Mouse (Mus musculus): Measurements from ENCODE around the gene Cog8. TPM values are rescaled to one million over a fixed set of nuclear protein-coding genes. Genes with fewer than 3 reads are reported as not detected.

Gene Cog8
- total and polyA plus RNA-seq, 3 experiments, result 27.0 to 27.2 TPM; not detected in 1

DNA sequence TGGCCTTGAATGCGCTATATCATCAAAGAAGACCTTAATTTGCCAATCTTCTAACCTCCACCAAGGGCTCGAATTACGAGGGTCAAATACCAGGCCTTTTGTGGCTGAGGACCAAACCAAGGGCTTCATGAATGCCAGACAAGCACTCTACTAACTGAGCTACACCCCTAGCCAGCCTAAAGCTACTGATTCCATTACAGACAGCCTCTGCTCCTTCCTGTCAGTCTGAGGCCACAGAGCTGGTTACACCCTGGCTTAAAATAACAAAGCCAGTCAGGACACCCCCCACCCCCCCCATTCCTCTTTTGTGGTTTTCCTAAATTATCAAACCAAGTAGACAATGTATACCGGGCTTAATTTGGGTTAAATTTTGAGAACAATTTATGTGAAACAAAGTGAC lies 17.2 kb upstream of the Cog8 start:
- no peak for DNase-seq (ENCODE audit: low read depth, low spot score)
- Histone ChIP-seq H3K9ac (ENCODE audit: control insufficient read depth, low read depth, low read length, poor library complexity, severe bottlenecking) (no peak overlapping the region), H3K36me3 (ENCODE audit: control insufficient read depth in 1 of 2, insufficient read depth in 2 of 2, low read length in 2 of 2) (peaks cover 0 to 11% of the 10 kb centered on the region in 2 experiments; a peak in 2 of 4 replicates), H3K79me2 (ENCODE audit: control insufficient read depth, insufficient read depth, low read length, poor library complexity) (no peaks in the 10 kb centered on the region), H3K4me1 (ENCODE audit: control insufficient read depth in 1 of 2, insufficient read depth in 2 of 2, low read length in 2 of 2) (no peaks in the 10 kb centered on the region), H3K27ac (ENCODE audit: control insufficient read depth, low read depth, low read length) (no peak overlapping the region), H3K9me3 (replicated peaks; ENCODE audit: insufficient read depth, low read length) (no peaks in the 10 kb centered on the region), H3K4me3 (ENCODE audit: control insufficient read depth in 1 of 2, insufficient read depth in 1 of 2, low read depth in 2 of 2, low read length in 2 of 2) (no peak overlapping the region), H3K27me3 (ENCODE audit: control insufficient read depth in 1 of 2, insufficient read depth in 2 of 2, low read length in 2 of 2) (no peaks in the 10 kb centered on the region)
- TF ChIP-seq CTCF (IDR thresholded peaks at IDR 0.05 in 2 of 3, conservative IDR thresholded peaks at IDR 0.05 in 1 of 3; ENCODE audit: control insufficient read depth in 1 of 3, insufficient read depth in 1 of 3, low read depth in 2 of 3, low read length in 3 of 3, poor library complexity in 1 of 3, severe bottlenecking in 1 of 3) (no peak), HCFC1 (IDR thresholded peaks at IDR 0.05; ENCODE audit: low read depth, low read length) (no peak), MAZ (IDR thresholded peaks at IDR 0.05; ENCODE audit: low read depth, low read length) (no peak), POLR2AphosphoS2 (IDR thresholded peaks at IDR 0.05; ENCODE audit: low read length) (no peak), ZKSCAN1 (IDR thresholded peaks at IDR 0.05; ENCODE audit: low read depth, low read length) (no peak), UBTF (IDR thresholded peaks at IDR 0.05; ENCODE audit: borderline replicate concordance, insufficient read depth, low read depth, low read length) (no peak), RCOR1 (IDR thresholded peaks at IDR 0.05; ENCODE audit: low read depth, low read length) (no peak), NRF1 (IDR thresholded peaks at IDR 0.05; ENCODE audit: insufficient read depth, low read depth, low read length, poor library complexity, severe bottlenecking) (no peak)

DNA sequence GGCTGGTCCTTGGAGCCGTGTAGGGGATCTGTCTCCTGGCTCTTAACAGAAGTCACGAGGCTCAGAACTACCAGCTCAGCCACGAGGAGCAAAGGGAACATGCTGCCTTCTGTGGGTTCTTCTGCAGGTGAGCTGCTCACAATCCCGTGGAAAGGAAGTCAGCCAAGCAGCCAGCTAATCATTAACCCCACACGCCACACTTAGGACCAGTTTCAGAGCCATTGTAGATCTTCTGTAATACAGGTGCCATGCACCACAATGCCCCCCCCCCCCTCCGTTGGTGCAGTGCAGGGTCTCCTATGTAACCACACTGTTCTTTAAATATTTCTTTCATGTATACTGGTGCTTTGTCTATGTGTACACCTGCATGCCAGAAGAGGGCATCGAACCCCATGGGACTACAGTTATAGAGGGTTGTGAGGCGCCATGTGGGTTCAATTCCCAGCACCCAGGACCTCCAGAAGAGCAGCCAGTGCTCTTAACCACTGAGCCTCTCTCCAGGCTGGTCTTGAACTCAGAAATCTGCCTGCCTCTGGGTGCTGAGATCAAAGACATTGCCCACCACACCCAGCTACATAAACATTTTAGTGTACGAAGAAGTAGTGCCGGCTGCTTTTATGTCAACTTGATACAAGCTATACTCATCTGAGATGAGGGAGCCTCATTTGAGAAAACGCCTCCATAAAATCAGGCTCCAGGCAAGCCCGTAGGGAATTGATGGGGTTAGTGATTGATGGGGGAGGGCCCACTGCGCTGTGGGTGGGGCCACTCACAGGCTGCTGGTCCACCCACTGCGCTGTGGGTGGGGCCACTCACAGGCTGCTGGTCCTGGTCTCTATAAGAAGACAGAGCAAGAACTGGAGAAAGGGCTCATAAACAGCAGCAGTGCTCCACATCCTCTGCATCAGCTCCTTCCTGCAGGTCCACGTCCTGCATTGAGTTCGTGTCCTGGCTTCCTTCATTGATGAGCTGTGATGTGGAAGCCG lies 9.3 kb upstream of the Cog8 start, which contains the start of gene Tmed6:
Gene Tmed6, minus strand, starts transcription at position 134 of the 986 bp plus-strand sequence.
- no peaks in the 10 kb centered on the region for H3K27me3 ChIP-seq (ENCODE audit: control insufficient read depth in 1 of 2, insufficient read depth in 2 of 2, low read length in 2 of 2)
- H3K27ac ChIP-seq (ENCODE audit: control insufficient read depth, low read depth, low read length), result no peak within 1 kb of the TSS
- TF ChIP-seq NRF1 (IDR thresholded peaks at IDR 0.05; ENCODE audit: insufficient read depth, low read depth, low read length, poor library complexity, severe bottlenecking) (no peak), GATA1 (IDR thresholded peaks at IDR 0.05; ENCODE audit: low read depth, low read length) (no peak), UBTF (IDR thresholded peaks at IDR 0.05; ENCODE audit: borderline replicate concordance, insufficient read depth, low read depth, low read length) (no peak), BHLHE40 (IDR thresholded peaks at IDR 0.05; ENCODE audit: borderline replicate concordance, low read depth, low read length) (no peak), POLR2AphosphoS5 (IDR thresholded peaks at IDR 0.05; ENCODE audit: borderline replicate concordance, low read depth, low read length) (no peak), MYB (IDR thresholded peaks at IDR 0.05; ENCODE audit: low read depth, low read length) (no peak), SMC3 (IDR thresholded peaks at IDR 0.05; ENCODE audit: low read depth, low read length) (no peak), ETS1 (IDR thresholded peaks at IDR 0.05; ENCODE audit: low read depth, low read length) (no peak), POLR2A (IDR thresholded peaks at IDR 0.05; ENCODE audit: control insufficient read depth in 1 of 2, insufficient read depth in 1 of 2, low read depth in 1 of 2, low read length in 2 of 2, poor library complexity in 1 of 2) (no peak), EP300 (IDR thresholded peaks at IDR 0.05; ENCODE audit: low read depth in 1 of 2, low read length in 2 of 2) (no peak), ZNF384 (IDR thresholded peaks at IDR 0.05; ENCODE audit: low read depth, low read length) (no peak), USF2 (IDR thresholded peaks at IDR 0.05; ENCODE audit: borderline replicate concordance in 1 of 2, insufficient read depth in 1 of 2, low read depth in 1 of 2, low read length in 2 of 2) (no peak), SIN3A (IDR thresholded peaks at IDR 0.05; ENCODE audit: low read length) (no peak), NELFE (IDR thresholded peaks at IDR 0.05; ENCODE audit: low read depth, low read length) (no peak), GABPA (IDR thresholded peaks at IDR 0.05; ENCODE audit: low read depth, low read length) (no peak), RCOR1 (IDR thresholded peaks at IDR 0.05; ENCODE audit: low read depth, low read length) (no peak)
- no peak within 1 kb of the TSS for H3K4me3 ChIP-seq (ENCODE audit: control insufficient read depth in 1 of 2, insufficient read depth in 1 of 2, low read depth in 2 of 2, low read length in 2 of 2)
- H3K36me3 ChIP-seq (ENCODE audit: control insufficient read depth in 1 of 2, insufficient read depth in 2 of 2, low read length in 2 of 2), result no peaks in the 10 kb centered on the region
- H3K9me3 ChIP-seq (replicated peaks; ENCODE audit: insufficient read depth, low read length), result no peaks in the 10 kb centered on the region
- H3K79me2 ChIP-seq (ENCODE audit: control insufficient read depth, insufficient read depth, low read length, poor library complexity), result no peaks in the 10 kb centered on the region
- H3K4me1 ChIP-seq (ENCODE audit: control insufficient read depth in 1 of 2, insufficient read depth in 2 of 2, low read length in 2 of 2), result no peaks in the 10 kb centered on the region
- no peak within 1 kb of the TSS for H3K9ac ChIP-seq (ENCODE audit: control insufficient read depth, low read depth, low read length, poor library complexity, severe bottlenecking)
- peak; percentile 86 for DNase-seq (ENCODE audit: low read depth, low spot score)

Data from MEL (cell line).